Mouse (Mus musculus) E14TG2a.4 (cell line): ENCODE measurements at regions not wholly inside any gene's neighbourhood (a gene's known extent, or its start where the extent isn't known, plus 50 kb on each side); places are given as distances from the start of the nearest gene placed in this dataset.

ENCODE experiments used
- H3K27me3 ChIP-seq: 2 replicates; pipeline ENCODE4 v1.6.1; 2014; ENCODE audit warnings: low read length, control low read depth; ENCODE audit not compliant: insufficient read depth
- H3K36me3 ChIP-seq: 2 replicates; pipeline ENCODE4 v1.6.1; 2014; ENCODE audit warnings: low read length, control low read depth; ENCODE audit not compliant: insufficient read depth
- H3K4me1 ChIP-seq: replicated peaks from 2 replicates; pipeline ENCODE4 v1.6.1; 2014; ENCODE audit warnings: low read depth, low read length, control low read depth
- H3K4me3 ChIP-seq: replicated peaks from 2 replicates; pipeline ENCODE4 v1.5.1; 2014; ENCODE audit warnings: mild to moderate bottlenecking, low read length
- H3K9me3 ChIP-seq: 2 replicates; pipeline ENCODE4 v1.6.1; 2014; ENCODE audit warnings: low read length, control low read depth
- CTCF ChIP-seq: conservative IDR thresholded peaks from 2 replicates; pipeline ENCODE4 v1.5.1; 2014; ENCODE audit warnings: low read length
- NANOG ChIP-seq: IDR thresholded peaks from 2 replicates; pipeline ENCODE4 v1.6.1; 2014; ENCODE audit warnings: borderline replicate concordance, low read length, mixed read lengths
- POU5F1 ChIP-seq: IDR thresholded peaks from 2 replicates; pipeline ENCODE4 v1.6.1; 2014; ENCODE audit warnings: low read length, borderline replicate concordance

DNA sequence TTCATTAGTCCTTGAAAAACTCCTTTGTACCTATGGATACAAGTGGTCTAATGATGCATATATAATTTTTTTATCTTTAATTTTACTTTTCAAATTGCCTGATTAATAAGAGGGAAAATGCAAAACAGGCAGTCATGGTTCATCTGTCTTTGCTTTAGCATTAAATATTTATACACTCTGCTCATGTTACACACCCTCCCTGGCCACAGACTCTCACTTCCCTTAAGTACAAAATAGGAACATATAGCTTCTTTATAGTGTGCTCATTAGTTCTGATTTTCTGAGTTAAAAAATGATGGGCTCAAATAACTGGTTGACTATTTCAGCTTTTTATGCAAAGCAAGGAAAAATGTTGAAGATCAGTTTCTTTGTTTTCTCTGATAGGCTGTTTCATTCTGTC lies 195.2 kb upstream of the Mki67 start:
- no peak overlapping the region for H3K4me3 ChIP-seq
- H3K27me3 ChIP-seq: no peaks in the 10 kb centered on the region
- TF ChIP-seq CTCF (no peak), POU5F1 (no peak), NANOG (no peak)
- no peaks in the 10 kb centered on the region for H3K9me3 ChIP-seq
- 0 out of 2 replicates have a peak, but pooled peaks cover 1% of the 10 kb centered on the region for H3K4me1 ChIP-seq
- H3K36me3 ChIP-seq: no peaks in the 10 kb centered on the region

DNA sequence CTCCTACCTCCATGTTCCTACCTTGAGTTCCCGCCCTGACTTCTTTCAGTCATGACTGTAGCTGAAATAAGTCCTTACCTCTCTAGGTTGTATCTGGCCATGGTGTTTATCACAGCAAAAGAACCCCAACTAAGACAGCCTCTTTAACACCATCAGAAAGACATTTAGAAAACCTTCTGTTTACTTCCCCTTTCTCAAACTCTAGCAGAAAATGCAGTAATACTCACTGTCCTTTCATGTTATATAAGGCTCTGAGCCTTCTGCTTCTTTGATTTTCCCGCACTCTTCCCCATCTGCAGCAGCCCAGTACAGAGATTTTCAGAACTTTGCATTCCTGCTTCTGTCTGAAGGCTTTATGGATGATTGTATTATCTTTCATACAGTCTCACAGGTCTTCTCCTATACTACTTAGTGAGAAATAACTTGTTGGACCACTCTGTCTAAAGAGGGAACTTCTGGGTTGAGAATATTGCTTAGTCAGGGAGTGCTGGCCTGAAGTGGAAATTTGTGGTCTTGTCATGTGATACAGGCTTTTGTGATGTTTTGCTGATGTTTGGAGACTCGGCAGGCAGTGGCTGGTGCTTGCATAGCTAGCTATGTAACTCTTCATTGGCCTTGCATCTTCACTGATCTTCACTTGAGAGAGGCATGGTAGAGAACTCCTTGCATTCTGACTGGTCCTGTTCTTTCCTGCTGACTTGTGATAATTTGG lies 197.9 kb upstream of the Mki67 start:
- H3K27me3 ChIP-seq: no peaks in the 10 kb centered on the region
- no peak for TF ChIP-seq POU5F1
- no peak for TF ChIP-seq NANOG
- TF ChIP-seq CTCF: no peak
- H3K4me1 ChIP-seq: no peaks in the 10 kb centered on the region
- no peaks in the 10 kb centered on the region for H3K9me3 ChIP-seq
- H3K36me3 ChIP-seq: no peaks in the 10 kb centered on the region
- no peak overlapping the region for H3K4me3 ChIP-seq

DNA sequence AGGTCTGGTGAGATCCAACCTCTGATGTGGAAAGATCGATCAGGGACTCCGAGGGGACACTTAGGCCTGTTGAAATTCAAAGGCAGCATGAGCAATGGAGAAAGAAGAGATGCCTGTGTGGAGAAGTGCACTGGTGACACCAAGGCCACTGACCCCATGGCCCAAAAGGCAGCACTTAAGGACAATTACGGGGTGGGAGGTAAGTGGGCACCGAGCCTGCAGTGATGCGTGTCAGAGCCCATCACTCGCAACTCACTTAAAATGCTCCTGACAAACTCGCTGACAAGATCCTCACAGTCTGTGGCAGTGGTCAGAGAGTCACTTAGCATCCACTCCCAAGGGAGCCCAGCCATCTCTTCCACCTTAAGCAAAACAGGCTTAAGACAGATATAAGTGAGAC lies 207.7 kb upstream of the Mki67 start:
- H3K9me3 ChIP-seq: no peaks in the 10 kb centered on the region
- no peaks in the 10 kb centered on the region for H3K36me3 ChIP-seq
- no peaks in the 10 kb centered on the region for H3K4me1 ChIP-seq
- H3K4me3 ChIP-seq: no peak overlapping the region
- no peaks in the 10 kb centered on the region for H3K27me3 ChIP-seq
- TF ChIP-seq NANOG: no peak
- no peak for TF ChIP-seq CTCF
- no peak for TF ChIP-seq POU5F1

DNA sequence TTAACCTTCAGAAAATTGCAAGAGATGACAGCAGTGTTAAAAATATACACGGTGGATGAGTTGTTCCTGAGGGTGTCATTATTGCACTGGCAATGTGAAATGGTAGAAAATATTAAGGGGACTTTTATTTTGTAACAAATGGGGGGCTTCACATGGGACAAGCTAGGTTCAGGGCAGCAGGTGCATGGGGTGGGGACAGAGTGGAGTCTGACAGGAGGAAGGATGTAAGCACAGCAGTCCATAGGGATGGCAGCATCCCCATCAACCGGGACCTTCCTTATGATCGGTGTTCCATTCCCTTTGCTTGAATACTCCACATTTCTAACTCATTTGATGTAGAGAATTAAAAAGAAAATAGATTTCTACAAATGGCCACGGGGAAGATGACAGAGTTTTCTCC lies 208.5 kb upstream of the Mki67 start:
- TF ChIP-seq NANOG (no peak), CTCF (no peak), POU5F1 (no peak)

DNA sequence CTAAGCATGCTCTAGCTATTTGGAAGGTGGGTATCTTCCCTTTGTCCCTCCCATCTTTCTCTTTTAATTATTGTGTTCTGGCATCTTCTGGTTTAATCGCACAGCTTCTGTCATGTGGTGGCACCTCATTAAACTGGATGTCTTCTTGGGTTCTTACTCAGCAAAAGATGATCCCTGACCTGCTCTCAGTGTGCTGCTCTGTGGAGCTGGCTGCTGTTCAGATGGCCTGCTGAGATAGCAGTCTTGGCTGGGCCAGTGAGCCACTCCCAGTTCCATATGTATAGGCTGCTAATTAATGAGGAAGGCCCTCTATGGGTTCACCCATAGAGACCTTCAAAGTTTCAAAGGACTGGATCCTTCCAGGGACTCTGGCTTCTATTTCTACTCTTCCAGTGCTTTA lies 213.9 kb upstream of the Mki67 start:
- no peaks in the 10 kb centered on the region for H3K4me1 ChIP-seq
- no peaks in the 10 kb centered on the region for H3K36me3 ChIP-seq
- H3K27me3 ChIP-seq: no peaks in the 10 kb centered on the region
- no peak overlapping the region for H3K4me3 ChIP-seq
- peaks cover 17% of the 10 kb centered on the region for H3K9me3 ChIP-seq
- TF ChIP-seq CTCF (no peak), NANOG (no peak), POU5F1 (no peak)

More for the DNA sequence above, 208.5 kb upstream of the Mki67 start:
- no peaks in the 10 kb centered on the region for H3K36me3 ChIP-seq
- H3K4me1 ChIP-seq: no peaks in the 10 kb centered on the region
- no peak overlapping the region for H3K4me3 ChIP-seq
- H3K27me3 ChIP-seq: no peaks in the 10 kb centered on the region
- H3K9me3 ChIP-seq: no peaks in the 10 kb centered on the region

DNA sequence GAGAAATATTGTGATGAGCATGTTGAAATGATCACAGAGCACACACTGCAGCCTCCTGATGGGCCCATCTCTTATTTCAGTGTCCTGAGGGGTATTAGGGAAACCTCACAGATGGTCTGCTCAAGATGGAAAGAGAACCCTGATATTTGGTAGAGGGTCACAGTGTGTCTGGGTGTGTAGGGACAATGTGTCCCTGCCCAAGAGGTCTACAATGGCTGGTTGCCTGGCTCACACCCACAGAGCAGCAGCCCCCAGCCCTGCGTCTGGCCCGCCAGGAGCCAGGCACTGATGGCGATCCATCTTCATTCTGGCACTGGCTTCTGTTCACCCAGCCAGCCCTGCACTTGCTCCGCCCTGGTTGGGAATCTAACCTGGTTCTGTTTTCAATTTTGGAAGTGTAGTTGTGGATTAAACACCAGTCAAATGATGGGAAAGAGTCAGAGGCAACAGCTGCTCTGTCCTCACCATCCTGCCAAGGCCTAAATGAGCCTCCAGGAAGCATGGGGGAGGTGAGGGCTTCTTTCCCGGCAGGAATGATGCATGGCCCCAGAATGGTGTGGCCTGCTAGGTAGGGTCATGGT lies 216.5 kb upstream of the Mki67 start:
- no peaks in the 10 kb centered on the region for H3K4me1 ChIP-seq
- H3K9me3 ChIP-seq: peaks cover 19% of the 10 kb centered on the region
- H3K4me3 ChIP-seq: no peak overlapping the region
- TF ChIP-seq POU5F1: no peak
- no peak for TF ChIP-seq NANOG
- TF ChIP-seq CTCF: no peak
- H3K27me3 ChIP-seq: no peaks in the 10 kb centered on the region
- H3K36me3 ChIP-seq: no peaks in the 10 kb centered on the region

DNA sequence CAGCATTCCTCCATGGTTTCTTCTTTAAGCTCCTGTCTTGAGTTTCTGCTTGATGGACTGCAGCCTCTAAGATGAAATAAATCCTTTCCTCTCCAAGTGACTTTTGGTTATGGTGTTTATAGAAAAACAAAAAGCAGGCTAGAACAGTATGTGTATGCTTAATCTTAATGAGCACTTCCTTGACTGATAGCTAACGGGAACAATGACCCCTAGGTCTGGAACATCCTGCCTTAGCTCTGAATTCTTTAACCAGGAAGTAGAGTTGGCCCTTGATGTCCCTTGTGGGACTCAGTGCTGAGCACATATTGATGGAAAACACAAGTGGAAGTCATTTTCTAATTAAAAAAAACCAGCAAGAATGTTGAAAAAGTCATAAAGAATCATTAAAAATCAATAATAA lies 219.0 kb upstream of the Mki67 start:
- peaks cover 19% of the 10 kb centered on the region for H3K9me3 ChIP-seq
- H3K4me3 ChIP-seq: no peak overlapping the region
- H3K36me3 ChIP-seq: no peaks in the 10 kb centered on the region
- TF ChIP-seq CTCF (no peak), NANOG (no peak), POU5F1 (no peak)
- no peaks in the 10 kb centered on the region for H3K4me1 ChIP-seq
- H3K27me3 ChIP-seq: no peaks in the 10 kb centered on the region

DNA sequence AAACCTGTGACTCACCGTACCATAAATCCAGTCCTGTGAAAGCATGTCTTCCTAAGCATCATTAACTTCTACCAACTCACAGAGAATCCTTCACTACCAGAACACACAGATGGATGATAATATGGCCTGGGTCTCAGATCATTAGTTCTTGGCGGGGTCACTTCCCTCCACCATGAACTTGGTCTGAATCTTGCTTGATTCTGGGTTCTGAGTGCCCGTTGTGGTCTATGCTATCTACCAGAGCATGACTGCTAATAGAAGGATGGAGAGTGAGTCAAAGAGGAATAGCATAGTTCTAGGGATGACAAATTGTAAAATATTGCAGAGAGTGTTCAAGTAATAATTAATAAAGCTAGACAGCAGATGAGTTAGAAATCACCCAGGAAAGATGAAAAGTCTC lies 221.3 kb upstream of the Mki67 start:
- Histone ChIP-seq H3K27me3 (no peaks in the 10 kb centered on the region), H3K9me3 (peaks cover 17% of the 10 kb centered on the region; the same call in 1 of the 2 replicates), H3K4me3 (no peak overlapping the region), H3K4me1 (no peaks in the 10 kb centered on the region), H3K36me3 (no peaks in the 10 kb centered on the region)
- no peak for TF ChIP-seq CTCF
- no peak for TF ChIP-seq POU5F1
- no peak for TF ChIP-seq NANOG

DNA sequence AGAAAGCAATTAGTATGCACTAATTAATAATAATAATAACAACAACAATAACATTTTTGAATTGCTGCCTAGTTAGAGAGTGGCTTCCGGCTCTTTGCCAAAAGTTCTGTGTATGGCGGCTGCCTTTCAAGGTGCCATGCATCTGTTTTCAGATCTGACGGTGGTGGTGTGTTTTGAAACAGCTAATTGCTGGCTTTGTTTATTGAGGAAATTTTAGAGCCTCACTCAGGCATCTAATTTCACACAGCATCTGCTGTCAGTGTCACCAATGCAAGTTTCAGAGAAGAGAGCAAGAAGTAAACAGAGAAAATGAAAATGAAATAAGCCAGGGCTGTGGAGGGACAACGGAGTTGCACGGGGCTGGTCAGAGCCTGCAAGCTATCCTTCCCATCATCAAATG lies 223.2 kb upstream of the Mki67 start:
- no peaks in the 10 kb centered on the region for H3K27me3 ChIP-seq
- no peaks in the 10 kb centered on the region for H3K36me3 ChIP-seq
- no peak for TF ChIP-seq CTCF
- TF ChIP-seq POU5F1: no peak
- TF ChIP-seq NANOG: no peak
- H3K4me3 ChIP-seq: no peak overlapping the region
- peaks cover 24% of the 10 kb centered on the region for H3K9me3 ChIP-seq
- no peaks in the 10 kb centered on the region for H3K4me1 ChIP-seq
